Mouse (Mus musculus) heart, embryonic 16.5 days (tissue): ENCODE measurements around the gene 1700080E11Rik. TPM values are rescaled to one million over a fixed set of nuclear protein-coding genes. Genes with fewer than 3 reads are reported as not detected.

ENCODE experiments used
- ATAC-seq: fragments of 200-750 bp; cut with Nextera tagmentation; replicated peaks from 2 replicates; pipeline ENCODE4 v1.8.0; 2017; ENCODE audit warnings: moderate number of reproducible peaks; ENCODE audit not compliant: insufficient read depth, low FRiP score; ENCODE audit errors: extremely low read depth
- H3K27ac ChIP-seq: fragments of 300-500 bp; sonication (generic); 2 replicates; pipeline ENCODE4 v1.5.1; 2014; ENCODE audit warnings: mild to moderate bottlenecking, low read length, control low read depth, moderate library complexity
- H3K27me3 ChIP-seq: fragments of 300-500 bp; sonication (generic); 2 replicates; pipeline ENCODE4 v1.6.1; 2014; ENCODE audit warnings: low read length, mixed read lengths; ENCODE audit not compliant: control insufficient read depth, insufficient read depth
- H3K36me3 ChIP-seq: fragments of 300-500 bp; sonication (generic); 2 replicates; pipeline ENCODE4 v1.6.1; 2014; ENCODE audit not compliant: control insufficient read depth, insufficient read depth
- H3K4me1 ChIP-seq: fragments of 300-500 bp; sonication (generic); 2 replicates; pipeline ENCODE4 v1.6.1; 2014; ENCODE audit warnings: low read length, mixed read lengths; ENCODE audit not compliant: control insufficient read depth, insufficient read depth
- H3K4me2 ChIP-seq: fragments of 300-500 bp; sonication (generic); 2 replicates; pipeline ENCODE4 v1.6.1; 2014; ENCODE audit warnings: low read depth, mild to moderate bottlenecking, control low read depth, low read length
- H3K4me3 ChIP-seq: fragments of 300-500 bp; sonication (generic); 2 replicates; pipeline ENCODE4 v1.5.1; 2014; ENCODE audit warnings: mild to moderate bottlenecking, control low read depth, low read length
- H3K9ac ChIP-seq: fragments of 300-500 bp; sonication (generic); 2 replicates; pipeline ENCODE4 v1.6.1; 2014; ENCODE audit warnings: low read length, control low read depth
- H3K9me3 ChIP-seq: fragments of 300-500 bp; sonication (generic); replicated peaks from 2 replicates; pipeline ENCODE4 v1.6.1; 2016; ENCODE audit warnings: low read length; ENCODE audit not compliant: control insufficient read depth
- WGBS: fragments of 180-500 bp; shearing (Covaris S2); extraction: QIAGEN DNeasy Blood & Tissue Kit; methylation state at CpG from one replicate; pipeline ENCODE4 v1.1.7; 2014; 5-methylcytosine and 5-hydroxymethylcytosine counted together
- polyA plus RNA-seq: library from polyadenylated mRNA; unstranded; fragments of >200 nt; fragmentation: Nextera tagmentation; extraction: Ambion mirVana; gene quantifications from 2 replicates; pipeline ENCODE4 v1.2.1, GENCODE M21; 2015

1700080E11Rik gene
- polyA plus RNA-seq = not detected in 2 replicates

DNA sequence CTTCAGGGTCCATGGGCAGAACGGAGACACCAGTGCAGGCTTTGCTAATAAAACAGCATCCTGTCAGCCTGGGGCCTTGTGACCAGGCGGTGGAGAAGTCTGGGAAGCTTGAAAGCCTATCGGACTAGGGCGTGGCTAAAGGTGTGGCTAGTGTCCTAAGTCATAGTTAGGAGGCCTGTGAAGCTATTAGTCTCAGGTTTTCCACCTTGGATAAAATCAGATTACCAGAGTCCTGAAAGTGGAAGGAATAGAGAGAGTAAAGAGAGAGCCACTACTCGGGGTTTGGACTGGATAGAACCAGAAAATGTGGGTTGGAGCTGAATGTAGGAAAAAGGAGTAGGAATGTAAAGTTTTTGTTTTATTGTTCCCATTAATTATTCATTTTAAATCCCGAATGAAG lies at the start of gene 1700080E11Rik:
1700080E11Rik (minus strand) TSS at position 101 of the 400 bp plus-strand sequence.
- Histone ChIP-seq H3K9ac (no peak within 1 kb of the TSS), H3K27me3 (no peaks in the 10 kb centered on the region), H3K4me2 (no peak within 1 kb of the TSS), H3K36me3 (no peaks in the 10 kb centered on the region), H3K4me1 (no peaks in the 10 kb centered on the region), H3K4me3 (no peak within 1 kb of the TSS), H3K27ac (no peak within 1 kb of the TSS), H3K9me3 (no peaks in the 10 kb centered on the region)
- 70% methylated on average over 6 of the region's 6 CpGs for WGBS
- ATAC-seq = no peak

DNA sequence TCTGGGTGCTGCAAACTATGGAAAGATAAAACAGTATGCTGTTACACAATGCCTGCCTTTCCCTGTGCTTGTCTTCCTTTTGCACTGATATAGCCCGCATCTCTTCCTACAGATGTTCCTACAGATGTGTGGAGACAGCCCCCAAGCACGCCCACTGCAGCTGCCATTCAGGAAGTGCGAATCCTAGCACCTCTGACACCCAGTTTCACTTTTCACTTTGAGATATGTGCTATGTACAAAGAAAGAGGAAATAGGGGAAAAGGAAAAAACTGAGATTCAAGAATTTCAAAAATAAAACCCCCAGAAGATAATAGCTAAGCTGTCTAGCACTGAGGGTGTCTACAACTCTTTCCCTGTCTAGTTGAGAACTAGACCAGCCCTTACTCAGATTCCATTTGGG lies 41.8 kb upstream of the 1700080E11Rik start:
- no peak for ATAC-seq
- H3K4me2 ChIP-seq = no peak overlapping the region
- H3K36me3 ChIP-seq = no peaks in the 10 kb centered on the region
- no peaks in the 10 kb centered on the region for H3K4me1 ChIP-seq
- no peaks in the 10 kb centered on the region for H3K9me3 ChIP-seq
- no peak overlapping the region for H3K9ac ChIP-seq
- H3K4me3 ChIP-seq = no peak overlapping the region
- no peaks in the 10 kb centered on the region for H3K27me3 ChIP-seq
- H3K27ac ChIP-seq = no peak overlapping the region
- WGBS = 69% methylated on average over 3 of the region's 3 CpGs

DNA sequence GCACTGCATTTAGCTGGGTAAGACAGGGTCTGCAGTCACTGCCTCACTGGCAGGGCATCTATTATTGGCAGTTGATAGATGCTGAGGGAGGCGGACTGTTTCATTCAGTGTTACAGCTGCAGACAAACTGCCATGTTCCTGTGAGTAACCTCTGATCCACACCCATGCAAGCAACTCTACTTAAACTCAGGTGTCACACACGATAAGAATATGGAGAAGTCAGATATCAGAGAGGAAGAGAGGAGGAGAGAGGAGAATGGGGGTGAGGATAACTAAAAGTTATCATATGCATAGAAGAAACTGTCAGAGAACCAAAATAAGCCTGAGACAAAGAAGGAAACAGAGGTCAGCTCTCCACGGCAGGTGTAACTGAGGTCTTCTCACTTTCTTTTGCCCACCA lies 37.5 kb upstream of the 1700080E11Rik start:
- Histone ChIP-seq H3K4me1 (no peaks in the 10 kb centered on the region), H3K4me3 (no peak overlapping the region), H3K27ac (no peak overlapping the region), H3K9ac (no peak overlapping the region), H3K4me2 (no peak overlapping the region), H3K9me3 (no peaks in the 10 kb centered on the region), H3K27me3 (no peaks in the 10 kb centered on the region), H3K36me3 (no peaks in the 10 kb centered on the region)
- ATAC-seq = no peak
- 68% methylated on average over 3 of the region's 3 CpGs for WGBS

GRCm38 (mm10) chr9:105139204-105139603 lies 5.7 kb downstream of the 1700080E11Rik start:
- Histone ChIP-seq H3K9me3 (no peaks in the 10 kb centered on the region), H3K4me2 (no peak overlapping the region), H3K36me3 (no peaks in the 10 kb centered on the region), H3K27ac (no peak overlapping the region), H3K4me3 (no peak overlapping the region), H3K4me1 (no peaks in the 10 kb centered on the region), H3K9ac (no peak overlapping the region), H3K27me3 (no peaks in the 10 kb centered on the region)
- WGBS = 62% methylated on average over 6 of the region's 6 CpGs
- no peak for ATAC-seq

DNA sequence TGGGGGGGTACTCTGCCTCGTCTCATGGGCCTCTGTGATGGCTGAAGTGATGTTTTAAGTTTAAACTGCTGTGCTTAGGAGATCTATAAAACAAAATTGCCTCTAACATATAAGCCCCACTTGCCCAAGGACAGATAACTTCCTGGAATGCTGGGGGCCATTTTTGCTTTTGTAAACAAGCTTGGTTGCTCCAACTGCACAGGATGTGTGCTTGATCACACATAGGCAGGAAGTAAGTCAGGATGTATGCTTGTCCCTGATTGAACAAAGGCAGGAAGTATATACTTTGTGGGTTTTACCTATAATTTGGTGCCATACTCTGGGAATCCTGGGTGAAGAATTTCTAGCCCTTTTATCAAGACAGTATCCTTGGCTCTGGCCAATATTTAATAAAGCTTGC lies 8.5 kb downstream of the 1700080E11Rik start:
- peaks cover 3% of the 10 kb centered on the region; the same call in 1 of the 2 replicates for H3K4me1 ChIP-seq
- no peak for ATAC-seq
- no peak overlapping the region for H3K4me3 ChIP-seq
- no peak overlapping the region for H3K27ac ChIP-seq
- no peak overlapping the region for H3K9ac ChIP-seq
- H3K27me3 ChIP-seq = no peaks in the 10 kb centered on the region
- WGBS = 39% methylated on average over 1 of the region's 1 CpGs
- no peak overlapping the region for H3K4me2 ChIP-seq
- H3K36me3 ChIP-seq = no peaks in the 10 kb centered on the region
- H3K9me3 ChIP-seq = no peaks in the 10 kb centered on the region

- H3K36me3 ChIP-seq = no peaks in the 10 kb centered on the region
- WGBS = 79% methylated on average over 5 of the region's 5 CpGs
- no peak for ATAC-seq
Measured at GRCm38 (mm10) chr9:105134536-105134935, 10.4 kb downstream of the 1700080E11Rik start.

GRCm38 (mm10) chr9:105132002-105132367 lies 12.9 kb downstream of the 1700080E11Rik start:
- H3K9me3 ChIP-seq = no peaks in the 10 kb centered on the region
- H3K4me3 ChIP-seq = peak overlapping the region; percentile 68
- ATAC-seq = peak; percentile 11; the same call in 1 of the 2 replicates
- WGBS = 26% methylated on average over 5 of the region's 5 CpGs
- H3K4me2 ChIP-seq = peak overlapping the region; percentile 72
- H3K9ac ChIP-seq = peak overlapping the region; percentile 48; the same call in 1 of the 2 replicates
- H3K4me1 ChIP-seq = peaks cover 8% of the 10 kb centered on the region; the same call in 1 of the 2 replicates
- H3K27ac ChIP-seq = no peak overlapping the region
- no peaks in the 10 kb centered on the region for H3K36me3 ChIP-seq
- H3K27me3 ChIP-seq = no peaks in the 10 kb centered on the region

More at GRCm38 (mm10) chr9:105134536-105134935, 10.4 kb downstream of the 1700080E11Rik start:
- H3K27me3 ChIP-seq = no peaks in the 10 kb centered on the region
- H3K27ac ChIP-seq = no peak overlapping the region
- H3K4me1 ChIP-seq = peaks cover 8% of the 10 kb centered on the region; the same call in 1 of the 2 replicates
- H3K9me3 ChIP-seq = no peaks in the 10 kb centered on the region
- H3K4me3 ChIP-seq = no peak overlapping the region
- H3K9ac ChIP-seq = no peak overlapping the region
- no peak overlapping the region for H3K4me2 ChIP-seq

DNA sequence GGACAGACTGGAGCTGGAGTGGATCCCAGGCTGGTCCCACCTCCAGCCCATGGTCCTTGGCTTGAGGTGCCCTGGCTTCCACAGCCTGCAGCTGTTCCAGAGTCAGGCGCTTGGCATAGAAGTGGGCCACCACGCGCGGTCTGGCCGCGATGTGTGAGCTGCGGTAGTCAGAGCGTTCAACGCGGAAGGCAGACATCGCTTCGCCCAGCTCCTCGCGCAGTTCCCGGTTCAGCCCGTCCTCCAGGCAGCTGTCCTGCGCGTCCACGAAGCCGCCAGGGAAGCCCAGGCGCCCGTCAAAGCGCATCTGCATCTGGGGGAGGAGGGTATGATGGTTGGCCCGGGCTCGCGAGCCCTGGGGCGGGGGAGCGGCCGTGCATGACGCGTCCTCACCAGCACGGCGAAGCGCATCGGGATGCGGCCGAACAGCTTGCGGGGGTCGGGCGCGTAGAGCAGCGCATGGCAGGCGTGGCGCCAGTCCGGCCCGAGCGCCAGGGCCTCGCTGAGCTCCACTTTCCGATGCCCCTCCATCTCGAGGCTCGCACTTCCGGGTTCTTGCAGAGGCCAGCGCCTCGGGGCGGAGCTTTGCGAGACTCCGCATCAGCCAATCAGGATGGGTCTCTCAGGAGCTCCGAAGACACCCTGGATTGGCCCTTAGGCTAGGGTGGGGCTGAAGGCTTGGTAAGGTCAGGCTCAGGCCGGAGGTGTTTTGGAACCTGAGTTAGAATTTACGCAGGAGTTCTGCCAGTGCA lies 13.5 kb downstream of the 1700080E11Rik start, which contains the start of gene Nudt16:
Nudt16 (minus strand) TSS at position 572 of the 749 bp plus-strand sequence.
- H3K36me3 ChIP-seq = no peaks in the 10 kb centered on the region
- under 1% methylated on average over 60 of the region's 60 CpGs for WGBS
- H3K4me1 ChIP-seq = peaks cover 8% of the 10 kb centered on the region; the same call in 1 of the 2 replicates
- peak within 1 kb of the TSS; percentile 78 for H3K9ac ChIP-seq
- peak within 1 kb of the TSS; percentile 68 for H3K27ac ChIP-seq
- H3K4me3 ChIP-seq = peak within 1 kb of the TSS; percentile 68
- peak; percentile 98 for ATAC-seq
- no peaks in the 10 kb centered on the region for H3K9me3 ChIP-seq
- no peaks in the 10 kb centered on the region for H3K27me3 ChIP-seq
- H3K4me2 ChIP-seq = peak within 1 kb of the TSS; percentile 72

GRCm38 (mm10) chr9:105130331-105130730 lies 14.6 kb downstream of the 1700080E11Rik start:
- Histone ChIP-seq H3K27me3 (no peaks in the 10 kb centered on the region), H3K36me3 (no peaks in the 10 kb centered on the region), H3K4me3 (no peak overlapping the region), H3K9ac (no peak overlapping the region), H3K27ac (no peak overlapping the region), H3K9me3 (no peaks in the 10 kb centered on the region), H3K4me2 (no peak overlapping the region), H3K4me1 (peaks cover 8% of the 10 kb centered on the region; the same call in 1 of the 2 replicates)
- no peak for ATAC-seq
- WGBS = 94% methylated on average over 8 of the region's 8 CpGs
